Mouse (Mus musculus) T-helper 1 cell (primary cell): ENCODE results near the gene Xylt1.

Experiments used
- in situ Hi-C: fragments of 300-600 bp; cut with MboI, MseI; formaldehyde crosslinking; loops from one replicate; pipeline ENCODE4 v1.15.1; 2025; ENCODE audit warnings: high pct_unique_total_duplicates

Xylt1 gene

GRCm38 (mm10) chr7:117474302-117474701 lies 93.5 kb downstream of the Xylt1 start:
- in situ Hi-C loops, result no loop called here

DNA sequence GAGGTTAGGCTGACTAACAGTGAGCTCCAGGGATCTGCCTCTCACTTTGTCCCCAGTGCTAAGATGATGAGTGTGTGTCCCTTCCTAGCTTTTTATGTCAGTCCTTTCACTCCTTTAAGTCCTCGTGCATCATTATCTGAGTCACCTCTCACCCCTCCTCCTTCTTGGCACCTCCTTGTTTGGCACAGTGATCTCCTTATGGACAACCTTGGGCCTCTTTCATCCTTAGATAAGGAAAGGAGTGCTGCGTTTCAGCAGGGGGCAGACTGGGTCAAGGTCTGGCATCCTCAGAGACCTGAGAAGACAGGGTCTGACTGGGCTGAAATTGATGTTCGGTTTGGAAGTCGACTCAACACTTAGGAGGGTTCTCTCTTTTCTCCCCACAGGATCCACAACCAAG lies 94.3 kb downstream of the Xylt1 start:
- in situ Hi-C loops, result no loop called here

- in situ Hi-C loops, result no loop called here
These were observed 98.2 kb downstream of the Xylt1 start for GRCm38 (mm10) chr7:117478937-117479336.

DNA sequence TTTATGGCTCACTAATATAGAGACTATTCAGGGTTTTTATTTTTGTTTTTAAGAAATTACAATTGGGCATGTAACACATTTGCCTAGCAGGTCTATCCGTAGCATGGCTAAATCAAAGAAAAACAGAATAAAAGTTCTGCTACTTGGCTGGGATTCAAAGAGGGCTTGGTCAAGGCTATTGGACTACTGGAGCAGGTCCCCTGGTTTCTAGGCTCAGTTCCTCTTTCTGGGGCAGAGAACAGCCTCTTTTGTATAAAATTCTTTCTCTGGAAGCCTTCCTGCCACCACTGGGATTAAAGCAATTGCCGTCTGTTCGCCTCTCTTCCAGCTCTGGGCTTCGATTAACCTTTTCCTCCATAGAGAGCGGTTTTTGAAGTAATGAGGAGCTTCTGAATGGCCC lies 100.1 kb downstream of the Xylt1 start:
- in situ Hi-C loops, result no loop called here

GRCm38 (mm10) chr7:117481404-117481803 lies 100.6 kb downstream of the Xylt1 start:
- in situ Hi-C loops, result no loop called here

GRCm38 (mm10) chr7:117482701-117483100 lies 101.9 kb downstream of the Xylt1 start:
- in situ Hi-C loops, result no loop called here

DNA sequence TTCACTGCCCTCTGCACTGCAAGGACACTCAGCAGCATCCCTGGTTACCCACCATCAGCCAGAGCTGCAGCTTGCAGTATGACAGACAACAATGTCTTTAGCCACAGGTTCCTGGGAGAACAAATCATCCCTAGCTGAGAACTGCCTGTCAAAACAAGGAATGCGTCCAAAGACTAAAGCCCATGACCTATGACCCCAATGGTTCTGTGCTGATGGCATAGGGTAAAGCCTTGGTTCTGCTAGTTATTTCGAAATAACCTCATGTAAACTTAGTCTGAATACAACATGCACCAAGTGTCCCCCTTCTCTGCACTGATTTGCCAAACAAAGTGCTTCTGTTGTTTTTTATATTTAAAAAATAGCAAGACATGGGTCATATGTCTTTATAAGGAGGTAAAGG lies 103.8 kb downstream of the Xylt1 start:
- in situ Hi-C loops, result no loop called here

DNA sequence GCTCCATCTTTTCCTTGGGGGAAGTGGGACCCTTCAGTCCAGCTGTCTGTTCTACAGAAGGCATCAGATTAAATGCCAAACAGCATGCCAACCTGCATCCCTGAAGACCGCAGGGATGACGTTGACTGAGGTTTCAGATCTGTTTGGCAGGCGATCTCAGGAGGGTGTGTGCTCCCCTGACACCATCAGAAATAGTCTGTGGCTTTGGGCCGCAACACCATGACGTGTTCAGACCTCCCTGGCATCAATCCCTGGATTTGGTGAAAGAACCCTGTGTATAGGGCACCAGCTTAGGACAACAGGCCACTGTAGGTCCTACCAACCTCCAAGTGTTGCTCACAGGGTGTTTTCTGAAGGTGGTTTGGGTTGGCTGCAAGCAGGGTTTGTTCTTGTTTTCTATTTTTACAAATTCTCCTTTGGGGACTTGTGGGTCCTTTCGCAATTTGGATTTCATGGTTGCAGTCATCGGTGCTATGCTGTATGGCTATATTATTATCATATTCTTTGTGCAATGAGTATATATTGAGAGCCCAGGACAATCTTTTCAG lies 104.3 kb downstream of the Xylt1 start:
- in situ Hi-C loops, result no loop called here

DNA sequence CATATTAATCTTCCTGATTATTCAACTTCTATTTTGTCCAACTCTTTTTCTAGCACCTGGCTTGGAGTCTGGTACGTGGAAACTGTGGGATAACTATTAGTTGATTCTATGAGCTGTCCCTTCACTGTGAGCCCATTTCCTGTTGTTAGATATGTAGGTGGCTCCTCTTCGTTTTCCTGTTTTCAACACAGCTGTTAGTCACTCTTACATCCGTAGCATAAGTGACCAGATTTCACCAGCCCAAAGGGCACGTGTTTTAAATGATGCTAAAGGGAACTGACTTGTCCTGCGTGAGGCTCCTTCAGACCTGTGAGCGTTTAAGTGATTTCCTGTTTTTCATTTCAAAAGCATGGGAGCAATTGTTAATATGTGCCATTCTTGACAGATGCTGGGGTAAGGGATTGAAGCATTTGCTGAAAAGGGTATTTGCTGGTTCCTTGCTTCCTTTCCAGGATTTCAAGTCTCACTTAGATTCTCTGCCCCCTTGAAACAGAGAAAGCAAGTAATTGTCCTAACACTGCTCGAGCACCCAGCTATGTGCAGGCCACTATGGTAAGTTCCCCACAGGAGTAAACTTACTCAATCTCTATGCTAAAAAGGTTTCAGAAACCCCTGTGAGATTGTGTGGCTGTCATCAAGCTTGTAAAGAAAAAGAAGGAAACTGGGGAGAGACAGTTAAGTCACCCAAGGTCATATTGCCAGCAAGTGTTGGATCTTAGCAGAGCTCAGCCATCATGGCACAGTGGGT lies 105.8 kb downstream of the Xylt1 start:
- in situ Hi-C loops, result no loop called here

GRCm38 (mm10) chr7:117487173-117487490 lies 106.4 kb downstream of the Xylt1 start:
- in situ Hi-C loops, result no loop called here

DNA sequence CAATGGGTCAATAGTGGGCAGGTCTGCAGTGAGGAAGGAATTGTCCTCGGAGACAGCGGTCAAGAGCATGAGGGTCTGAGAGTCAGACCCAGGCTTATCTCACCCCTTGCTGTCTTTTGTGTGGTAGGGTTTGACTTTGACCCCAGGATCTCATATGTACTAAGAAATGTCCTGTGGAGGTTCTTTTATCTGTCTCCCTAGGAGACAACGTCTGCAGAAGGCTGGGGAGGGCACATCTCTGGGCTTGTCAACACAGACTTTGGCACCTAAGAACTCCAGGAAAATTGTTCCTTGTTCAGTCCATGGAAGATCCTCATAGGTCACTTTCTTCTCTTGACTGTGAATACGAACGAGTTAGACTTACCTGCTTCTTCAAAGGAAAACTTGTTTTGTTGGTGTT lies 109.2 kb downstream of the Xylt1 start:
- in situ Hi-C loops, result no loop called here

DNA sequence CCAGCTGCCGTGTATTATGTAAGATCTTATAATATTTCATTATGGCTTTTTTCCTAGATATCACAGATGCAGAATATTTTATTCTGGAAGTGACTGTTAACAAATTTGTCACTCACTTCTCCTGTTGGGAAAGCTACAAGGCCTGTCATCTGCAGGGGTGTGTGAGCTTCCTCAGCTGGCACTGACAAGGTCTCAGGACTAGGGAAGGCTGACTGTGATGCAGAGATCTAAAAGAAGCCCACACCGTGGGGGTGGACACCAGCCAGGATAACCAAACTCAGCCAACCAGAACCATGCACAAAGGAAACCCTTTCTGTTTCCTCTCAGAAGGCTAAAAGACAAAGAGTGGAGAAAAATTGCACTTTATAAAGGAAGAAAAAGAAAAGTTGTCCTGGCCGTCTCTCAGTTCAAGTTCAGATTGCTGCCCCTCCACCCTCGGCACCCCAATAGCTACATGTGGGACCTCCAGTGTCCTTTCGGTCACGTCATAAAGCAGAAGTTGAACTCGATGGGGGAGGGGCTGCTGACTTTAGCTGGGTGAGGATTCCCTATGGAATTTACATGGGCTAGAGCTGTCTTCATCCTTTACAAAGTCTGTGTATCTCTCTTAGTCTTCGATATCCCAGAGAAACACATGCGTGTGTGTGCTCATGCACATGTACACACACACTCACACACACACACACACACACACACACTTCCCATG lies 109.9 kb downstream of the Xylt1 start:
- in situ Hi-C loops, result no loop called here

GRCm38 (mm10) chr7:117491495-117491894 lies 110.7 kb downstream of the Xylt1 start:
- in situ Hi-C loops, result no loop called here

DNA sequence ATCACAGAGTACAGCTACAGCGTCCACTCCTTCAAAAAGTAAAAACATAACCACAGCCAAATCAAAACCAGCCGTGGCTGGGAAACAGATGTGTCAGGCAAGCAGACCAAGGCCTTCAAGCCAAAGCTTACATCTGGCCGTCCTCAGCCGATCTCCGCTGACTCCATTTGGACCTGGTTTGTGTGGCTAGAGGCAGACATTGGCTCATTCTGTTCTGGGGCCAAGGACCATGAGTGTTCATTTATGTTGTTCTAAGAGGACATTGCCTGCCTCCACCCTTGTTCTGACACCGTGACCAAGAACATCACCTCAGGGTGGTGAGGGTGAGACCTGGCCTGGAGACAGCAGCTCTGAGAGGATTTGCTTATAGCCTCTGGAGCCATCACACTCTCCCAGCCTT lies 113.4 kb downstream of the Xylt1 start:
- in situ Hi-C loops, result no loop called here

DNA sequence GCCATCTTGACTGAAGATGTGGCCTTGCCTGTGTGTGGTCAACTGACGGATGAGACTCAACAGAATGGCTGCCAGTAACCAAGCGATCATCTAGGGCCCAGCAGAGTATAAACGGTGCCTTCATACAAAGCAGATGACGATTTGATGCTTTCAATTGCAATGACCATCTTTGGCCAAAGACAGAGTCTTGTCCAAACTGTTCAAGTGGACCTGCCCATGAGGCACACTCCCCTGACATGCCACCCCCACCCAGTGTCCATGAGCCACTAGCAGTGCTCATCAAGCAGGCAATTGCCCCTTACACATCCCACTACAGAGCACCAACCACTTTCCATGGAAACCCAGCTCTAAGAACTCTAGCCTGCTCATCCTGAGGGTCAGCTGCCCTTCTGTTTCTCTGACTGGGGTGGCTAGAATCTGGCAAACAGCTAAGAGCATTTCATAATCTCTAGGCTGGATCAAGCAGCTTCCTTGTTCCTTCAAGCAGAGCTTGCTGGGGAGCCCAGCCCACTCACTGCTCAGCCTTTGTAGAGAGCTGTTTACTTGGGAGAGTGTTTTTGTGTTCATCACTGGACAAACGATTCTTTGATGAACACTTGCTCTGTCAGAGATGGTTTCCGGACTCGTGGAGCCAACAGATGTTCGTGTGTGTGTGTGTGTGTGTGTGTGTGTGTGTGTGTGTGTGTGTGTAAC lies 114.0 kb downstream of the Xylt1 start:
- in situ Hi-C loops, result no loop called here

GRCm38 (mm10) chr7:117495751-117496150 lies 115.0 kb downstream of the Xylt1 start:
- in situ Hi-C loops, result no loop called here

DNA sequence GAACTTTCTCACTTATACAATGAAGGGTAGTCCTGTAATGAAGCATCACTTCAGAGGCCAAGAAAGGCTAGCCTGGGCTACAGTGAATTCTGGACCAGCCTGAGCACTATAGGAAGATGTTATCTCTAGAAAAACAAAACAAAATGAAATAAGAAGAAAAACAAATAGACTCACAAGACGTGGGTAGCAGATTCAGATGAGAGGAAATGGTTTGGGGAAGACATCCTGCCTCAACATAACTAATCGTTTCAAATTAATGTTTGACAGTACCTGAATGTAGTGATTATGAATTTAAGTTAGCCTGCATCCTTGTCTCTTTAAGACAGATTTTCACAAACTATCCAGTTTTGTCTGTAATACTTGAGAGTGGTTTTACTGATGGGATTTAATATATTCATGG lies 117.4 kb downstream of the Xylt1 start:
- in situ Hi-C loops, result no loop called here

DNA sequence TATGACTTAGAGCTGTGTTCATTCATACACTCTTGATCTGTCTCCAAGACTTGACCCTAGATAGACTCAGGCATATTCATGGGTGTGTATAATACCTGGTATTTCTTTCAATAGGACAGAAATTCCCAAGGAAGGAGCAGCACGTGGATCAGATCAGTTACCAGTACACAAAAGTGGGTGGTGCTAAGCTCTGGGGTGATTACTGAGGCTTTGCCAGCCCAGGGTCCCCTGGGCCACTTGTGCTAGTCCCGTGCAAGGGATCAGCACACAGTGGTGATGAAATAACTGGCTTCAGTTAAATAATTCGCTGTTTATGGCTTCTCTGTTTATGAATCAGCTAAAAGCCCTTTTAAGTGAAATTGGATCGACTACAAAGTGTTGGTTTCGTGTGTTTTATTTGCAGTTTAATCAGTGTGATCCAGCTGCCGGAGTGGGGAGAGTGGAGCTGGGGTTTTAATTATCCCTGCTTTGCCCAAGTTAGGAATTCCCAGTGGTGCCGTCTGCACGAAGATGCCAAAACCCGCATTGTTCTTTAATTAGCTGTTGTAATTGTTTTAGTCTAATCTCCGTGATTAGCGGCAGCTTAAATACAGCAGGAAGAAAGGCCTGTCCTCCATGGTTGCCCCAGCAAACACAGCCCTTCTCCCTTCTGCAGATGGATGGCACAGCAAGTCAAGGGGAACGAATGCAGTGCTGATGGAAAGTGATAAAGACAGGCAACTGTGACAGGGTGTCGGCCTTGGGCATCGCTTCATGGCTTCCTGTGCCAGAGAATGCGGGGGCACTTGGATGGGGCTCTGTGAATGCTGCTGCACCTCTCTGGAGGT lies 120.8 kb downstream of the Xylt1 start:
- in situ Hi-C loops, result no loop called here

GRCm38 (mm10) chr7:117502415-117502814 lies 121.6 kb downstream of the Xylt1 start:
- in situ Hi-C loops, result no loop called here

- in situ Hi-C loops, result no loop called here
These were observed 122.9 kb downstream of the Xylt1 start for GRCm38 (mm10) chr7:117503714-117504113.

DNA sequence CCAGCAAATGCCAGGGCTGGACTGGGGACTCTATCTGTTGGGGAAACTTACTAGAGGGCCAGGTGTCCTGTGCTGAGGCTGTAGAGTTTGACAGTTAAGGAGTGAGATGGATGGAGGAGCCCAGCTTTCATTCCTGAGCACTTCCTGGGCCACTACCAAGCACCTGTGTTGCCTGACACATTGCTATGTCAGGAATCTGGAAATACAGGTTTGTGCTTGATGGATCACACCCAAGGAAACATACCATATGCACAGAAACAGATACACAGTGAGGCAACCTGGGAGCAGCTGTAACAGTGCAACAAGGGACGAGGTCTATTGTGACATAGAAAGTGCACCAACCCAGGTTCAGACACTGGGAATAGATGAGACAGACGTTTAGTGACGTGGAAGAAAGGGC lies 125.0 kb downstream of the Xylt1 start:
- in situ Hi-C loops, result no loop called here

DNA sequence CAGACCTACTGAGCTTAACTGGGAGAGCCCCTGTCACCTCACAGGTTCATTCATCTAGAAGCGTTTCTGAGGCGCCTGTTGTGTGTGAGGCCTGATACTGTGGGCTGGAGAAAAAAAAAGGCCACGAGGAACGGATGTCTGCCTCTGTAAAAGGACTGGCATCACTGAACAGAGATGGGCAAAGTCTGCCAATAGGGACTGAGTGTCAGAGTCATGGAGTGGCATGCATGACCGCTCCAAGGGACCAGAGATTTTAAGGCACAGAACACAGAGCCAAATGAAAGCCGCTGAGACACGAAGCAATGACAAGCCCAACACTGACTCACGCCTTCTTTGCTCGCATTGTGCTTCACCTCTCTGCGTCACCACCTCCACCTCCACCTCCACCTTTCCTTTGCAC lies 126.6 kb downstream of the Xylt1 start:
- in situ Hi-C loops, result no loop called here
